Mouse (Mus musculus) limb, embryonic 14.5 days (tissue): ENCODE data around the gene Ksr1. TPM values are rescaled to one million over a fixed set of nuclear protein-coding genes. Genes with fewer than 3 reads are reported as not detected.

Source experiments
- ATAC-seq: fragments of 200-750 bp; cut with Nextera tagmentation; 2 replicates; pipeline ENCODE4 v1.8.0; 2017; ENCODE audit warnings: low read depth, moderate number of reproducible peaks, moderate TSS enrichment; ENCODE audit not compliant: low FRiP score
- DNase-seq: peaks from one replicate; pipeline ENCODE4 v3.0.0-alpha.2; 2015; ENCODE audit warnings: low spot score
- H3K27ac ChIP-seq: fragments of 300-500 bp; sonication (generic); replicated peaks from 2 replicates; pipeline ENCODE4 v1.5.1; 2014; ENCODE audit warnings: low read depth, mild to moderate bottlenecking, low read length, moderate library complexity, mixed read lengths
- H3K27me3 ChIP-seq: fragments of 300-500 bp; sonication (generic); 2 replicates; pipeline ENCODE4 v1.6.1; 2014; ENCODE audit warnings: low read length, mixed read lengths; ENCODE audit not compliant: control insufficient read depth, insufficient read depth
- H3K36me3 ChIP-seq: fragments of 300-500 bp; sonication (generic); 2 replicates; pipeline ENCODE4 v1.6.1; 2014; ENCODE audit warnings: mild to moderate bottlenecking, low read length, moderate library complexity, mixed read lengths; ENCODE audit not compliant: control insufficient read depth, insufficient read depth
- H3K4me1 ChIP-seq: fragments of 300-500 bp; sonication (generic); 2 replicates; pipeline ENCODE4 v1.6.1; 2014; ENCODE audit warnings: antibody characterized with exemption, low read length, mixed read lengths; ENCODE audit not compliant: control insufficient read depth, insufficient read depth
- H3K4me2 ChIP-seq: fragments of 300-500 bp; sonication (generic); replicated peaks from 2 replicates; pipeline ENCODE4 v1.6.1; 2014; ENCODE audit warnings: low read depth, mild to moderate bottlenecking, low read length, moderate library complexity; ENCODE audit not compliant: severe bottlenecking
- H3K4me3 ChIP-seq: fragments of 300-500 bp; sonication (generic); replicated peaks from 2 replicates; pipeline ENCODE4 v1.5.1; 2014; ENCODE audit warnings: low read length
- H3K9ac ChIP-seq: fragments of 300-500 bp; sonication (generic); 2 replicates; pipeline ENCODE4 v1.6.1; 2014; ENCODE audit warnings: mild to moderate bottlenecking, low read depth, low read length, moderate library complexity; ENCODE audit not compliant: severe bottlenecking
- H3K9me3 ChIP-seq: fragments of 300-500 bp; sonication (generic); 2 replicates; pipeline ENCODE4 v1.6.1; 2016; ENCODE audit warnings: low read length; ENCODE audit not compliant: control insufficient read depth
- POLR2A ChIP-seq: fragments of 200-500 bp; IDR thresholded peaks from 2 replicates; pipeline ENCODE4 v1.8.0; 2012; ENCODE audit warnings: inconsistent platforms, mild to moderate bottlenecking, moderate library complexity, borderline replicate concordance; ENCODE audit not compliant: insufficient read depth, insufficient read length; ENCODE audit errors: extremely low read depth
- WGBS: fragments of 180-500 bp; shearing (Covaris S2); extraction: QIAGEN DNeasy Blood & Tissue Kit; methylation state at CpG from one replicate; pipeline ENCODE4 v1.1.7; 2014; 5-methylcytosine and 5-hydroxymethylcytosine counted together
- polyA plus RNA-seq, 2 experiments: library from polyadenylated mRNA; depleted of rRNA in 1 of 2; stranded (reverse) in 1 of 2; unstranded in 1 of 2; fragments of >200 nt; fragmentation: Nextera tagmentation in 1 of 2; extraction: Ambion mirVana in 1 of 2; gene quantifications; 2 replicates each; pipeline versions ENCODE4 v1.2.1 to v1.2.3; 2012 to 2014

Ksr1 gene
- polyA plus RNA-seq, 2 experiments = 8.2 to 24.1 TPM

DNA sequence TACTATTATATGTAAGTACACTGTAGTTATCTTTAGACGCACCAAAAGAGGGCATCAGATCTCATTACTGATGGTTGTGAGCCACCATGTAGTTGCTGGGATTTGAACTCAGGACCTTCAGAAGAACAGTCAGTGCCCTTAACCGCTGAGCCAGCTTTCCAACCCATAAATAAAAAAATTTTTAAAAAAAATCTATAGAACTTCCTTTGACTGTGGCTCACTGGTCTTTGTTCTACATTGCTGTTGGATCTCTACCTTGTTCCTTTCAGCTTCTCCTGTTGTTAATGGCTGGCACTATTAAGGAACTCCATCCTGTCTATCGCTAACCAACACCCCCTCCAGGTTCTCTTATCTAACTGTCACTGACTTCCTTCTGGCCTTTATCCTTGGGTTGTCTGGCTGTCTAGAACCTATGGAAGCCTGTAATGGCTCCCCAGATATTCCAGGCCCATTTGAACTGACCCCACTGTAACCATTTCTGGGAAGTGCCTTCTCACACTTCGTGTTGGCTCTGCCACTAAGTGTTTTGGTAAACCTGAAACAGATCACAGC is 166.0 kb downstream of the Ksr1 start:
- Histone ChIP-seq H3K4me1 (no peaks in the 10 kb centered on the region), H3K4me2 (no peak overlapping the region), H3K9ac (no peak overlapping the region), H3K9me3 (no peaks in the 10 kb centered on the region), H3K4me3 (no peak overlapping the region), H3K36me3 (no peaks in the 10 kb centered on the region), H3K27ac (no peak overlapping the region), H3K27me3 (no peaks in the 10 kb centered on the region)
- DNase-seq (no peak), ATAC-seq (no peak)
- 74% methylated on average over 4 of the region's 4 CpGs for WGBS
- no peak for TF ChIP-seq POLR2A

DNA sequence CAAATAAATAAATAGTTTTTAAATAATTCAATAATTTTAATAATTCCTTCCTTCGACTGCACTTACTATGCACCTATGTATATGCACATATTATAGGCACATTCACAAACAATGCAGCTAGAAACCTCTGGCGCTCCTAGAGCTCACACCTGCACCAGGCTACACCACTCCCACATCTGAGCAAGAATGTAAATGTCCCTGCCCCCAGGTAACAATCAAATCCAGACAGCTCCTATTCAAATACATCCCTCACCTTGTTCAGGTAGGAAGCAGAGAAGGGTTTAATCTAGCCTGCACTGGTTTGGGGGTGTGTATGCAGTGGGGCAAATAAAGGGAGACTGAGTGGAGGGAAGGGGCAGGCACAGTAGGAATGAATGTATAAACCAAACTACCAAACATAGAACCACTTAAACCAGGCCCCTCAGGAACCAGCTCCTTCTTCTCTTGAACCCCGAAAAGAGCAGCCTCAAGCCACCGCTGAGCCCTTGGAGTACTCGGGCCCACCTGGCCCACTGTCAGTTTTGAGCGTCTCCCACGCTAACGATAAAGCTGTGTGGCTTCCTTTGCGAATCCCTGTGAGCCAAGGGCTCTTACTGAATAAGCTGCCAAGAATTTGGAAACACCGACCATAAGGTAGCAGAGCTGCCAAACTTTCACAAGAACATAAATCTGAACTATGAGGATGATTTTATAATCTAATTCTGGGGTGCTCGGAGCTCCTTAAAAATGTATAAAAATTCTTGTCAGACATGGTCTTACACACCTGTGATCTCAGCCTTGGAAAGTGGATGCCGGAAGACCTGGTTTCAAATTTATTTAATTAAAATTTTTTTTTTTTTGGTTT is 167.8 kb downstream of the Ksr1 start:
- Histone ChIP-seq H3K9me3 (no peaks in the 10 kb centered on the region), H3K4me1 (peaks cover 2% of the 10 kb centered on the region; the same call in 1 of the 2 replicates), H3K36me3 (no peaks in the 10 kb centered on the region), H3K27me3 (no peaks in the 10 kb centered on the region), H3K27ac (no peak overlapping the region), H3K9ac (no peak overlapping the region), H3K4me3 (no peak overlapping the region), H3K4me2 (no peak overlapping the region)
- ATAC-seq (no peak), DNase-seq (no peak)
- WGBS = 66% methylated on average over 12 of the region's 12 CpGs
- TF ChIP-seq POLR2A = no peak

DNA sequence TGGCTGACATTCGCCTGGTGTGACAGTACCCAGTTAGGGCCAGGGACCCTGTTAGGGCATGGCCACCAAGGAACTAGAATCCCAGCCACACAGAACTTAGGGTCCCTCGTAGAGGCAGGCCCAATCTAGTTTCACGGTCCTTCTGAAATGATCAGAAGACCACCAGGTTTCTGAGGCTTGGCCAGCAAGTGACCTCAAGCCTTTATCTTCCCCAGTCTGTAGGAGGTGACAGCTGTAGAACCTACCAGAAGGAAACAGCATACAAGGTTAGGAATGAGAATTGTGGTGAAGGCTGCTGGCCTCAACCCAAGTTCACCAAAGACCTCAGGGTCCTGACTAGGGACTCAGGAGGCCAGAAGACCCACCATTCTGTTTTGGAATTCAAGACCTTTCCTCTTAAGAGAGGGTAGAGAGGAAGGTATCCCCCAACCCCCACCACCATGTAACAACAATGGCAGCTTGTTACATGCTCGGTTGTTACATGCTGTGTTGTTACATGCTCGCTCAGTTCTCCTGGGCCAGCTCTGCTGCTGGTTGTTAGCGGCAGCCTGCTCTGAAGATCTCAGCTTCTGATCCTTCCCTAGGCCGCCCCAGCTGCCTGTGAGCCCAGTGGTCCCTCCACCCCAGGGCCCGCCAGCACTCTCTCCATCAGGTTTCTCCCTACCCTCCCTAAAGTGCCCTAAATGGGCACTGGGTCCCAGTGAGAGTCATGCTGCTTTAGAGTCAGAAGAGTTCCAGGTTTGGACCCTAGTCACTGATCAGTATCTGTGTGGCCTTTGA is 169.3 kb downstream of the Ksr1 start:
- Histone ChIP-seq H3K27me3 (no peaks in the 10 kb centered on the region), H3K36me3 (no peaks in the 10 kb centered on the region), H3K4me1 (peaks cover 16% of the 10 kb centered on the region), H3K27ac (no peak overlapping the region), H3K9me3 (no peaks in the 10 kb centered on the region), H3K4me2 (no peak overlapping the region), H3K9ac (no peak overlapping the region), H3K4me3 (no peak overlapping the region)
- WGBS = 71% methylated on average over 8 of the region's 8 CpGs
- no peak for ATAC-seq
- DNase-seq = no peak
- TF ChIP-seq POLR2A = no peak

DNA sequence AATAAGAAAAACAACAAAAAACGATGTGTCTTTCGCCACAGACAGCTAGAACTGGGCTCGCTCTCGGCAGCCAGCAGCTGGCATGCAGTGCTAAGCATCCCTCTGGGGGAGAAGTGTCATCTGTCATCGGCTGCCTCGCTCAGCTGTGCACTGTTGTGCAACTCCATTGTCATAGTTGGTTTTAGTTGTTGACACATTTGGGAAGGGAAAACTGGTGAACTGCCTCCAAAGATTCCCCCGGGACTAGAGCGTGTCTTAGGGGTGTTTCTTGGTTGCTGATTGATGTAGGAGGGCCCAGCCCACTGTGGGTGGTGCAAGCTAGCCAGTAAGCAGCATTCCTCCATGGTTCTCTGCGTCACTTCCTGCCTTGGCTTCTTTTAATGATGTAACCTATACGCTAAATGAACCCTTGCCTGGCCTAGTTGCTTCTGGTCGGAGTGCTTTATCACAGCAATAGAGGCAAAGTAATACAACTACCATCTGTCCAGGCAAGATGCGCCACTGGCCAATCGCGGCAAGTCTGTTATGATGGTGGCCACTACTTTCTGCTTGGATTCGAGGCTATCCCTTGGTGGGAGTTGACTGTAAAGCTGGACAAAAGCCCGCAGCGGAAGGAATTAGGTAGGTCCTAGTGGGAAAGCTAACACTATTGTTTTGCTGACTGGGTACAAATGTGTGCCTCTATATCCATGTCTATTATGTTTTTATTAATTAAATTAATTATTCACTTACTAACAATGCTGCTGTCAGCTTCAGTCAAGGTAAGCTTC is 172.6 kb downstream of the Ksr1 start:
- Histone ChIP-seq H3K27ac (no peak overlapping the region), H3K9ac (no peak overlapping the region), H3K36me3 (no peaks in the 10 kb centered on the region), H3K4me2 (no peak overlapping the region), H3K4me1 (peaks cover 17% of the 10 kb centered on the region), H3K27me3 (no peaks in the 10 kb centered on the region), H3K9me3 (no peaks in the 10 kb centered on the region), H3K4me3 (no peak overlapping the region)
- DNase-seq (peak; percentile 55), ATAC-seq (peak; percentile 44; the same call in 1 of the 2 replicates)
- WGBS = 67% methylated on average over 17 of the region's 17 CpGs
- no peak for TF ChIP-seq POLR2A
